Mouse (Mus musculus) thymus, adult 2 months (tissue): ENCODE measurements around the gene Inpp5a.

ENCODE experiments used
- CTCF ChIP-seq: fragments of 200-500 bp; IDR thresholded peaks from 2 replicates; pipeline ENCODE4 v1.5.1; 2012; ENCODE audit warnings: mild to moderate bottlenecking, control low read depth, low read length, moderate library complexity, borderline replicate concordance; ENCODE audit not compliant: control insufficient read depth, poor library complexity, insufficient read depth; ENCODE audit errors: extremely low read depth
- POLR2A ChIP-seq: fragments of 200-500 bp; IDR thresholded peaks from 2 replicates; pipeline ENCODE4 v1.6.1; 2012; ENCODE audit warnings: mild to moderate bottlenecking, low read length, control low read depth, moderate library complexity; ENCODE audit not compliant: control insufficient read depth, poor library complexity, insufficient read depth; ENCODE audit errors: extremely low read depth

DNA sequence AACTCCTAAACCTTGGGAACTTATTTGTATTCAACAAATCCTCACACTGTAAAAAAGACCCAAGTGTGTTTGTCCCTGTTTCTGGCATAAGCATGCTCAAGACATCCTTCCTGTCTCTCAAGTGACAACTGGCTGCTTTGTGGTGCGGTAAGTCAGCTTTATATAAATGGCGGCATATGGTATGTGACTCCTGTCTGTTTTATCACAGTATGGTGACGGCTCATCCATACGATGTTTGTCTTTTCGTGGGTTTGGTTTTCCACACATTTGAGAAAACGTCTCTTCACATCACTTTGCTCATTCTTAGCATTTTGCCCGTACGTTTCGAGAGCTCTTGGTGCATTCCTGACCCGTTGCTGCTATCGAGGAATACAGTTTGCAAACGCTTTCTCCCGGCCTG lies 233.7 kb downstream of the Inpp5a start:
- TF ChIP-seq CTCF (no peak), POLR2A (no peak)
